Mouse (Mus musculus) bone marrow macrophage, adult 2 months (primary cell): ENCODE results near the gene Stk11ip. TPM values are rescaled to one million over a fixed set of nuclear protein-coding genes. Genes with fewer than 3 reads are reported as not detected.

Experiments used
- H3K27ac ChIP-seq: 2 replicates; pipeline ENCODE4 v1.5.1; 2012; ENCODE audit warnings: low read depth, low read length; ENCODE audit not compliant: insufficient read depth
- H3K4me1 ChIP-seq: 2 replicates; pipeline ENCODE4 v1.6.1; 2012; ENCODE audit warnings: low read length; ENCODE audit not compliant: control insufficient read depth, insufficient read depth
- H3K4me3 ChIP-seq: 2 replicates; pipeline ENCODE4 v1.5.1; 2012; ENCODE audit warnings: mild to moderate bottlenecking, low read length, moderate library complexity; ENCODE audit not compliant: insufficient read depth
- CTCF ChIP-seq: IDR thresholded peaks from 2 replicates; pipeline ENCODE4 v1.5.1; 2012; ENCODE audit warnings: low read depth, mild to moderate bottlenecking, low read length, moderate library complexity
- POLR2A ChIP-seq: IDR thresholded peaks from 2 replicates; pipeline ENCODE4 v1.6.1; 2012; ENCODE audit warnings: mild to moderate bottlenecking, low read depth, low read length, borderline replicate concordance
- polyA plus RNA-seq: library from polyadenylated mRNA; stranded (reverse); fragments of >200 nt; gene quantifications from 2 replicates; pipeline ENCODE4 v1.2.4, GENCODE M21; 2012; ENCODE audit not compliant: missing spikeins, insufficient read depth, insufficient read length

The Stk11ip gene
- polyA plus RNA-seq, 1 experiment = 49.3 TPM

GRCm38 (mm10) chr1:75544351-75544750 is 23.0 kb downstream of the Stk11ip start:
- TF ChIP-seq CTCF = no peak
- no peak for TF ChIP-seq POLR2A
- Histone ChIP-seq H3K4me1 (no peaks in the 10 kb centered on the region), H3K27ac (no peak overlapping the region), H3K4me3 (no peak overlapping the region)

GRCm38 (mm10) chr1:75545965-75546956 is 24.9 kb downstream of the Stk11ip start, which contains the start of gene Slc4a3:
Slc4a3 (plus strand) TSS chr1:75546266.
- H3K4me1 ChIP-seq = no peaks in the 10 kb centered on the region
- TF ChIP-seq CTCF (no peak), POLR2A (no peak)
- H3K27ac ChIP-seq = no peak within 1 kb of the TSS
- H3K4me3 ChIP-seq = peak within 1 kb of the TSS; percentile 52

GRCm38 (mm10) chr1:75547351-75547750 is 26.0 kb downstream of the Stk11ip start:
- no peak overlapping the region for H3K27ac ChIP-seq
- no peaks in the 10 kb centered on the region for H3K4me1 ChIP-seq
- TF ChIP-seq POLR2A (no peak), CTCF (no peak)
- H3K4me3 ChIP-seq = no peak overlapping the region

- Histone ChIP-seq H3K4me1 (no peaks in the 10 kb centered on the region), H3K4me3 (no peak overlapping the region), H3K27ac (no peak overlapping the region)
- TF ChIP-seq POLR2A = no peak
- no peak for TF ChIP-seq CTCF
Observed at GRCm38 (mm10) chr1:75548083-75548482, 26.8 kb downstream of the Stk11ip start.

- Histone ChIP-seq H3K4me1 (no peaks in the 10 kb centered on the region), H3K4me3 (no peak overlapping the region), H3K27ac (no peak overlapping the region)
- TF ChIP-seq CTCF (no peak), POLR2A (no peak)
Observed at GRCm38 (mm10) chr1:75548871-75549270, 27.5 kb downstream of the Stk11ip start.

GRCm38 (mm10) chr1:75549289-75550279 is 28.3 kb downstream of the Stk11ip start:
- Histone ChIP-seq H3K27ac (no peak overlapping the region), H3K4me3 (no peak overlapping the region), H3K4me1 (no peaks in the 10 kb centered on the region)
- TF ChIP-seq CTCF (no peak), POLR2A (no peak)

GRCm38 (mm10) chr1:75550586-75550985 is 29.3 kb downstream of the Stk11ip start:
- Histone ChIP-seq H3K4me3 (no peak overlapping the region), H3K4me1 (no peaks in the 10 kb centered on the region), H3K27ac (no peak overlapping the region)
- TF ChIP-seq POLR2A (no peak), CTCF (no peak)

GRCm38 (mm10) chr1:75555680-75556079 is 34.4 kb downstream of the Stk11ip start:
- no peak overlapping the region for H3K4me3 ChIP-seq
- TF ChIP-seq CTCF (no peak), POLR2A (no peak)
- no peak overlapping the region for H3K27ac ChIP-seq
- H3K4me1 ChIP-seq = peaks cover 6% of the 10 kb centered on the region

GRCm38 (mm10) chr1:75556143-75556781 is 34.9 kb downstream of the Stk11ip start:
- TF ChIP-seq CTCF (no peak), POLR2A (no peak)
- Histone ChIP-seq H3K27ac (no peak overlapping the region), H3K4me3 (no peak overlapping the region), H3K4me1 (peaks cover 6% of the 10 kb centered on the region)
